Mouse (Mus musculus) megakaryocyte, embryonic 14.5 days (primary cell): ENCODE measurements at regions not wholly inside any gene's neighbourhood (a gene's known extent, or its start where the extent isn't known, plus 50 kb on each side); places are given as distances from the start of the nearest gene placed in this dataset.

Experiments
- FLI1 ChIP-seq: IDR thresholded peaks from 2 replicates; pipeline ENCODE4 v1.6.1; 2012; ENCODE audit warnings: low read length, inconsistent platforms, mixed read lengths
- GATA1 ChIP-seq: IDR thresholded peaks from 3 replicates; pipeline ENCODE4 v1.6.1; 2012; ENCODE audit warnings: mixed read lengths, low read length, inconsistent platforms, borderline replicate concordance

GRCm38 (mm10) chr3:137011551-137011950, 329.3 kb upstream of the Emcn start:
- TF ChIP-seq FLI1, result no peak
- TF ChIP-seq GATA1, result no peak
